Mouse (Mus musculus): ENCODE data around the gene Rabggta. TPM values are rescaled to one million over a fixed set of nuclear protein-coding genes. Genes with fewer than 3 reads are reported as not detected.
"Not testable (repeated sequence)": the region's sequence is repeated elsewhere in the genome, so short reads cannot be mapped to it uniquely, and the experiment has no call there.

The Rabggta gene
- polyA plus RNA-seq (2021), result 32.8 TPM

GRCm38 (mm10) chr14:55721700-55722437 lies at the start of gene Rabggta:
Gene Rabggta (minus strand): TSS chr14:55722263.
- ATAC-seq (peak; percentile 62), DNase-seq (ENCODE audit: low read depth, low spot score) (no peak)
- TF ChIP-seq CTCF (IDR thresholded peaks at IDR 0.05), result no peak
- in situ Hi-C loops (cut with MboI; ENCODE audit: low pct_unique_long_range_greater_than_20kb), result no loop called here
- ChIA-PET CTCF (interaction anchor here (0.8 to 3.3 kb wide), 11 partner anchors 9 to 69 kb away, joined by 3 to 15 read pairs (median 3); partner anchors contain the start of gene Tinf2), POLR2A (no interaction called here)
- no peaks in the 10 kb centered on the region for H3K27me3 ChIP-seq

GRCm38 (mm10) chr14:55769087-55769703 lies 47.1 kb upstream of the Rabggta start:
- DNase-seq (ENCODE audit: low read depth, low spot score), result no peak
- ATAC-seq, result no peak
- H3K27me3 ChIP-seq, result peaks cover 26% of the 10 kb centered on the region
- POLR2A ChIA-PET, result no interaction called here
- CTCF ChIA-PET, result interaction anchor here (1.5 to 1.8 kb wide), 3 partner anchors 9 to 12 kb away, joined by 4 to 10 read pairs (median 5); no protein-coding TSS in a partner anchor
- in situ Hi-C loops (cut with MboI; ENCODE audit: low pct_unique_long_range_greater_than_20kb), result no loop called here
- TF ChIP-seq CTCF (IDR thresholded peaks at IDR 0.05), result no peak

- ATAC-seq, result peak; percentile 57
- in situ Hi-C loops (cut with MboI; ENCODE audit: low pct_unique_long_range_greater_than_20kb), result no loop called here
- CTCF ChIA-PET, result interaction anchor here (1.5 to 1.8 kb wide), 2 partner anchors 9 to 13 kb away, joined by 4 to 5 read pairs; no protein-coding TSS in a partner anchor
- TF ChIP-seq CTCF (IDR thresholded peaks at IDR 0.05), result no peak
- peaks cover 21% of the 10 kb centered on the region for H3K27me3 ChIP-seq
- POLR2A ChIA-PET, result no interaction called here
- DNase-seq (ENCODE audit: low read depth, low spot score), result no peak
Observed at GRCm38 (mm10) chr14:55768555-55768954, 46.5 kb upstream of the Rabggta start.

GRCm38 (mm10) chr14:55767519-55768414 lies 45.7 kb upstream of the Rabggta start:
- ATAC-seq (no peak), DNase-seq (ENCODE audit: low read depth, low spot score) (no peak)
- no peak for TF ChIP-seq CTCF (IDR thresholded peaks at IDR 0.05)
- in situ Hi-C loops (cut with MboI; ENCODE audit: low pct_unique_long_range_greater_than_20kb), result no loop called here
- CTCF ChIA-PET, result interaction anchor here (1.5 kb wide), 1 partner anchor 13 kb away, joined by 4 read pairs; no protein-coding TSS in a partner anchor
- H3K27me3 ChIP-seq, result peaks cover 14% of the 10 kb centered on the region
- POLR2A ChIA-PET, result no interaction called here

- no peak for TF ChIP-seq CTCF (IDR thresholded peaks at IDR 0.05)
- ChIA-PET POLR2A (no interaction called here), CTCF (no interaction called here)
- DNase-seq (ENCODE audit: low read depth, low spot score) (no peak), ATAC-seq (no peak)
- H3K27me3 ChIP-seq, result peaks cover 4% of the 10 kb centered on the region
- in situ Hi-C loops (cut with MboI; ENCODE audit: low pct_unique_long_range_greater_than_20kb), result no loop called here
Observed at GRCm38 (mm10) chr14:55765696-55766095, 43.6 kb upstream of the Rabggta start, which contains the start of gene Ltb4r1. Gene Ltb4r1 (plus strand): TSS chr14:55765962.

- in situ Hi-C loops (cut with MboI; ENCODE audit: low pct_unique_long_range_greater_than_20kb), result no loop called here
- H3K27me3 ChIP-seq, result peaks cover 4% of the 10 kb centered on the region
- CTCF ChIA-PET, result no interaction called here
- ATAC-seq, result peak; percentile 23
- TF ChIP-seq CTCF (IDR thresholded peaks at IDR 0.05), result no peak
- POLR2A ChIA-PET, result no interaction called here
- DNase-seq (ENCODE audit: low read depth, low spot score), result no peak
Observed at GRCm38 (mm10) chr14:55763166-55763565, 41.1 kb upstream of the Rabggta start.

- ChIA-PET POLR2A (no interaction called here), CTCF (no interaction called here)
- TF ChIP-seq CTCF (IDR thresholded peaks at IDR 0.05), result no peak
- in situ Hi-C loops (cut with MboI; ENCODE audit: low pct_unique_long_range_greater_than_20kb), result no loop called here
- ATAC-seq (no peak), DNase-seq (ENCODE audit: low read depth, low spot score) (no peak)
- H3K27me3 ChIP-seq, result no peaks in the 10 kb centered on the region
Observed at GRCm38 (mm10) chr14:55762001-55762821, 40.1 kb upstream of the Rabggta start.

- DNase-seq (ENCODE audit: low read depth, low spot score) (no peak), ATAC-seq (no peak)
- ChIA-PET POLR2A (no interaction called here), CTCF (interaction anchor here (0.8 to 1.9 kb wide), 3 partner anchors 10 to 77 kb away, joined by 3 to 5 read pairs (median 3); no protein-coding TSS in a partner anchor)
- no peak for TF ChIP-seq CTCF (IDR thresholded peaks at IDR 0.05)
- in situ Hi-C loops (cut with MboI; ENCODE audit: low pct_unique_long_range_greater_than_20kb), result no loop called here
- H3K27me3 ChIP-seq, result no peaks in the 10 kb centered on the region
Observed at GRCm38 (mm10) chr14:55761163-55761562, 39.1 kb upstream of the Rabggta start, which contains the start of gene Ltb4r2. Gene Ltb4r2 (plus strand): TSS chr14:55761428.

- in situ Hi-C loops (cut with MboI; ENCODE audit: low pct_unique_long_range_greater_than_20kb), result not testable (repeated sequence)
- CTCF ChIA-PET, result interaction anchor here (0.6 to 1.9 kb wide), 4 partner anchors 16 to 76 kb away, joined by 3 to 5 read pairs (median 3); no protein-coding TSS in a partner anchor
Observed at GRCm38 (mm10) chr14:55760156-55760555, 38.1 kb upstream of the Rabggta start.

More at GRCm38 (mm10) chr14:55760156-55760555, 38.1 kb upstream of the Rabggta start:
- ATAC-seq; DNase-seq (ENCODE audit: low read depth, low spot score); H3K27me3 ChIP-seq: not testable (repeated sequence)
- POLR2A ChIA-PET, result interaction anchor here (0.7 kb wide), 1 partner anchor 94 kb away, joined by 3 read pairs; no protein-coding TSS in a partner anchor
